Mouse (Mus musculus) neutrophil, adult 5-6 weeks (primary cell): Measurements from ENCODE around the gene Rgs11. TPM values are rescaled to one million over a fixed set of nuclear protein-coding genes. Genes with fewer than 3 reads are reported as not detected.

Experiments used
- total RNA-seq: library from RNA; stranded (forward); fragments of 200-1000 nt; gene quantifications from 2 replicates; pipeline ENCODE4 v1.2.3, GENCODE M21; 2017

The Rgs11 gene
- total RNA-seq, 1 experiment from 2014 or later = 1.5 TPM

Other genes starting within 250 kb of the Rgs11 start
- gene Capn15, start 217.2 kb upstream of the Rgs11 start, total RNA-seq = 9.2 and 10.2 TPM in 2 replicates
- gene Rab11fip3, start 133.4 kb upstream of the Rgs11 start, total RNA-seq = 2.8 and 3.7 TPM in 2 replicates
- 5.0 and 5.5 TPM in 2 replicates for gene Decr2, start 112.6 kb upstream of the Rgs11 start, total RNA-seq
- 2.7 TPM in 1 of 2 replicates, not detected in the other for gene Nme4, start 107.3 kb upstream of the Rgs11 start, total RNA-seq
- 15.5 and 17.3 TPM in 2 replicates for gene Tmem8, start 89.7 kb upstream of the Rgs11 start, total RNA-seq
- 10.7 and 19.7 TPM in 2 replicates for gene Mrpl28, start 79.5 kb upstream of the Rgs11 start, total RNA-seq
- gene Axin1, start 64.3 kb upstream of the Rgs11 start, total RNA-seq = 152 and 244 TPM in 2 replicates
- gene Pdia2, start 3.9 kb upstream of the Rgs11 start, total RNA-seq = not detected in 2 replicates
- not detected in 2 replicates for gene Arhgdig, start 4.8 kb downstream of the Rgs11 start, total RNA-seq
- 17.6 and 18.3 TPM in 2 replicates for gene Fam234a, start 41.3 kb downstream of the Rgs11 start, total RNA-seq
- gene Luc7l, start 49.9 kb downstream of the Rgs11 start, total RNA-seq = 99.0 and 102 TPM in 2 replicates
- gene Neurl1b, start 211.9 kb downstream of the Rgs11 start, total RNA-seq = 0.12 and 0.49 TPM in 2 replicates